Mouse (Mus musculus) hindbrain, postnatal 0 days (tissue): Measurements from ENCODE around the gene Slc35b1. TPM values are rescaled to one million over a fixed set of nuclear protein-coding genes. Genes with fewer than 3 reads are reported as not detected.

Experiments
- ATAC-seq: fragments of 200-750 bp; cut with Nextera tagmentation; 2 replicates; pipeline ENCODE4 v1.8.0; 2017; ENCODE audit warnings: mild to moderate bottlenecking, moderate TSS enrichment, moderate library complexity
- DNase-seq: peaks from one replicate; pipeline ENCODE4 v3.0.0-alpha.2; 2015; ENCODE audit warnings: low spot score
- H3K27ac ChIP-seq: fragments of 300-500 bp; sonication (generic); 2 replicates; pipeline ENCODE4 v1.5.1; 2014; ENCODE audit warnings: mild to moderate bottlenecking
- H3K27me3 ChIP-seq: fragments of 300-500 bp; sonication (generic); 2 replicates; pipeline ENCODE4 v1.6.1; 2014; ENCODE audit warnings: low read length, mixed read lengths; ENCODE audit not compliant: insufficient read depth
- H3K36me3 ChIP-seq: fragments of 300-500 bp; sonication (generic); 2 replicates; pipeline ENCODE4 v1.6.1; 2014; ENCODE audit warnings: low read length, mixed read lengths; ENCODE audit not compliant: insufficient read depth
- H3K4me1 ChIP-seq: fragments of 300-500 bp; sonication (generic); 2 replicates; pipeline ENCODE4 v1.6.1; 2014; ENCODE audit warnings: antibody characterized with exemption, low read length, mixed read lengths; ENCODE audit not compliant: insufficient read depth
- H3K4me2 ChIP-seq: fragments of 300-500 bp; sonication (generic); 2 replicates; pipeline ENCODE4 v1.6.1; 2014; ENCODE audit warnings: low read depth, mild to moderate bottlenecking, low read length, moderate library complexity, mixed read lengths
- H3K4me3 ChIP-seq: fragments of 300-500 bp; sonication (generic); 2 replicates; pipeline ENCODE4 v1.5.1; 2014; ENCODE audit warnings: low read length
- H3K9ac ChIP-seq: fragments of 300-500 bp; sonication (generic); replicated peaks from 2 replicates; pipeline ENCODE4 v1.6.1; 2014; ENCODE audit warnings: mild to moderate bottlenecking, low read length, moderate library complexity, mixed read lengths
- H3K9me3 ChIP-seq: fragments of 300-500 bp; sonication (generic); 2 replicates; pipeline ENCODE4 v1.6.1; 2016; ENCODE audit warnings: low read length, mixed read lengths
- CTCF ChIP-seq: IDR thresholded peaks from 2 replicates; pipeline ENCODE4 v1.5.1; 2016; ENCODE audit warnings: antibody characterized with exemption, control low read depth, low read depth
- WGBS: fragments of 180-500 bp; shearing (Covaris S2); extraction: QIAGEN DNeasy Blood & Tissue Kit; methylation state at CpG from one replicate; pipeline ENCODE4 v1.1.7; 2014; 5-methylcytosine and 5-hydroxymethylcytosine counted together
- polyA plus RNA-seq: library from polyadenylated mRNA; unstranded; fragments of >200 nt; fragmentation: Nextera tagmentation; extraction: Ambion mirVana; gene quantifications from 2 replicates; pipeline ENCODE4 v1.2.1, GENCODE M21; 2015
- total RNA-seq: library from RNA; depleted of rRNA; stranded (reverse); fragments of >200 nt; gene quantifications from 2 replicates; pipeline ENCODE4 v1.2.3, GENCODE M21; 2014; rRNA removed

The Slc35b1 gene
- total and polyA plus RNA-seq, 2 experiments from 2014 or later: 109 to 158 TPM

DNA sequence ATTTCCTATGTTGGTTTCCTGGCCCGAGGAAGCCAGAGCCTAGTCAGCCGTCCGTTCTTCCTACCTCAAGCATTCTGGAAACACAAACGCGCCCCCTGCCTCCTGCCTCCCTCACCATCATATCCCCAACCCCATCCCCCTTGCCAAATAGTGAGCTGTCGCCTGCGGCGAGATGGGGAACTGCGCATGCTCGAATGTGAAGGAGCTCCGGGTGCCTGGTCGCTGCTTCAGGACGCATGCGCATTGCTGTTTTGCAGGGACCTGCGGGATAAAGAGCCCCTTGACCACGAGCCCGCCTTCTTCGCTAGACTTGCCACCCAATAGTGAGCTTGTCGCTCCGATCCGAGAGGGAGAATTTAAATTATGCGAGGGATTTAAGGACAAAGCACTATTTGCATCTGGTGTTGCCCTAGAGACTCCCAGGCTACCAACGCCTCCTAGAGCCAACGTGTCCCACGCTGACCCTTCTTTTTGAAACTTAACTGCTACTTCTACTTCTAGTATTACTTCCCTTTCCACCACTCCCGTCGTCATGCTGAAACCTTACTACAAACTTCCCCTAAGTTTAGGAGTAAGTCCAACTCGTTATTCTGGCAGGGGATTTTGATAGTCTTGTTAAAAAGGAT lies 30.2 kb downstream of the Slc35b1 start:
- Histone ChIP-seq H3K36me3 (no peaks in the 10 kb centered on the region), H3K4me3 (peak overlapping the region; percentile 61), H3K27ac (peak overlapping the region; percentile 95), H3K4me2 (peak overlapping the region; percentile 72), H3K4me1 (peaks cover 7% of the 10 kb centered on the region), H3K9ac (peak overlapping the region; percentile 77), H3K27me3 (no peaks in the 10 kb centered on the region), H3K9me3 (no peaks in the 10 kb centered on the region)
- DNase-seq (peak; percentile 99), ATAC-seq (peak; percentile 91)
- WGBS: under 1% methylated on average over 28 of the region's 28 CpGs
- TF ChIP-seq CTCF: peak; percentile 77

DNA sequence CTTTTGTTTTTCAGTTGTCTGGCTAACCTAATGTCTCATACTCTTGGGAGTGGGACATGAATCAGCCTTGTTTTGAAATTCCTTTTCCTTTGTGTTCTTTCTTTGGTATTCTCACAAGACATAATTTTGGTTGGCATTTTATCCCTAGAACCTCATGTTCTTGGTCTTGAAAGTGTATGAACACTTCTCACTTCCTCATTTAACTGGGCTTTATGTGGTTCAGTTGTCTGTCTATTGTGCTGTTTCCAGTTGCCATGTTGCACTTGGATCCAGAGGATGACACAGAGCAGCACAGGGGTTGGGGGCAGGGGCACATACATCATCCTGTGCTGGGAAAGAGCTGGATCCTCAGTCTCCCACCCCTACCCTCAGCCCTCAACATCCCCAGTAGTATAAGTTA lies 31.4 kb downstream of the Slc35b1 start:
- DNase-seq: no peak
- peaks cover 7% of the 10 kb centered on the region for H3K4me1 ChIP-seq
- H3K4me2 ChIP-seq: peak overlapping the region; percentile 72
- no peak overlapping the region for H3K9ac ChIP-seq
- TF ChIP-seq CTCF: no peak
- no peaks in the 10 kb centered on the region for H3K27me3 ChIP-seq
- H3K9me3 ChIP-seq: no peaks in the 10 kb centered on the region
- H3K4me3 ChIP-seq: no peak overlapping the region
- no peaks in the 10 kb centered on the region for H3K36me3 ChIP-seq
- H3K27ac ChIP-seq: no peak overlapping the region
- ATAC-seq: no peak

DNA sequence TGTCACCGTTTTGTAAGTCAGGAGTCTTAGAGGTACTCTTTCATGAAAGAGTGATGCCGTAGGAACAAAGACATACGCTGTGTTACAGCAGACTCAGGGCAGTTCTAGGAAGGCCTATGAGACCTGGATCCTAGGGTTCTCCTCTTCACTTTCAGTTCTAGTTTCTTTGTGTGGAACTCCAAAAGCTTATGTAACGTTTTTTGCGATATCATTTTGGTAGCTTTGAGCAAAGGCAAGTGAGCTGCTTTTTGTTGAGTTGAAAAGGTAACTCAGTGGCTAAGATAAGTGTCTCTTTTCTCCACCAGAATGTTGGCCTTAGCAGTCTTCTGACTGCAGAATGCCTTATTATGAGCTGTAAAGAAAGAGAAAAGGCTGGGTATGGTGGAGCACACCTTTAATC lies 32.8 kb downstream of the Slc35b1 start:
- Histone ChIP-seq H3K36me3 (no peaks in the 10 kb centered on the region), H3K27ac (no peak overlapping the region), H3K4me2 (no peak overlapping the region), H3K27me3 (no peaks in the 10 kb centered on the region), H3K9ac (no peak overlapping the region), H3K9me3 (no peaks in the 10 kb centered on the region), H3K4me1 (peaks cover 7% of the 10 kb centered on the region), H3K4me3 (no peak overlapping the region)
- TF ChIP-seq CTCF: no peak
- ATAC-seq (no peak), DNase-seq (no peak)
- 84% methylated on average over 5 of the region's 5 CpGs for WGBS

DNA sequence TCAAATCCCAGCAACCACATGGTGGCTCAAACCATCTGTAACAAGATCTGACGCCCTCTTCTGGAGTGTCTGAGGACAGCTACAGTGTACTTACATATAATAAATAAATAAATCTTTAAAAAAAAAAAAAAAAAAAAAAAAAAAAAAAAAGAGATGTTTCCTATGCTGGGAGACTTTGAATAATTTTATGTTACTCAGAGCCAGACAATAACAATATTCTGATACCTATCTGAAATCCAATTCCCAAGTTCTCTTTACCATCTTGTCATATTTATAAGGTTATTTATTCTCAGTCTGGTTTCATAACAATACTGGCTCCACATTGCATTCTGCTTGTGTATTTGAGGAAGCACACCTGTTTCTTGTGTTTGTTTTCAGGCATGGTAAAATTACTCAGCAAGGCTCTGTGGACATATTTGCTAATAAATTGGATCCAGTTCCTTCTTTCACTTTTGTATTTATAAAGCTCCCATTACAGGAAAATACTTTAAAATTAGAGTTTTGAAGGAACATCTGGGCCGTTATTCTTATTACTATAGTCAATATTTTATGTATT lies 36.5 kb downstream of the Slc35b1 start:
- Histone ChIP-seq H3K4me2 (no peak overlapping the region), H3K27ac (no peak overlapping the region), H3K9ac (no peak overlapping the region), H3K9me3 (no peaks in the 10 kb centered on the region), H3K36me3 (no peaks in the 10 kb centered on the region), H3K4me1 (peaks cover 2% of the 10 kb centered on the region), H3K27me3 (no peaks in the 10 kb centered on the region), H3K4me3 (no peak overlapping the region)
- WGBS: 81% methylated on average over 2 of the region's 2 CpGs
- no peak for DNase-seq
- TF ChIP-seq CTCF: no peak
- no peak for ATAC-seq

DNA sequence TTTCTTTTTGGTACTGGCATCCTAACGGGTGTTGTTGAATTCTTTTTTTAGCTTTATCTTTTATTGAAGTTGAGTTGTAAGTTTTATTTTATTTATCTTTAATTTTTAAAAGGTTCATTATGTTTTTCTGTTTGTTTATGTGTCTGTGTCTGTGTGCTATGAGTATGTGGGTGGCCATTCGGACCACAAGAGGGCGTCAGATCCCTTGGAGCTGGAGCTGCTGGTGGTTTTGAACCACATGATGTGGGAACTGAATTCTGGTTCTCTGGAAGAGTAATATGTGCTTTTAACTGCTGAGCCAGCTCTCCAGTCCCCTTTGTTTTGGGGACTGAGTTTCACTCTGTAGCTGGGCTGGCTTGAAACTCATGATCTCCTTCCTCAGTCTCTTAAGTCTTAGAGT lies 39.0 kb downstream of the Slc35b1 start:
- ATAC-seq (no peak), DNase-seq (no peak)
- Histone ChIP-seq H3K4me3 (no peak overlapping the region), H3K4me2 (no peak overlapping the region), H3K36me3 (no peaks in the 10 kb centered on the region), H3K9ac (no peak overlapping the region), H3K27ac (no peak overlapping the region), H3K4me1 (no peaks in the 10 kb centered on the region), H3K27me3 (no peaks in the 10 kb centered on the region), H3K9me3 (no peaks in the 10 kb centered on the region)
- WGBS: 83% methylated on average over 3 of the region's 3 CpGs
- TF ChIP-seq CTCF: peak; percentile 38

DNA sequence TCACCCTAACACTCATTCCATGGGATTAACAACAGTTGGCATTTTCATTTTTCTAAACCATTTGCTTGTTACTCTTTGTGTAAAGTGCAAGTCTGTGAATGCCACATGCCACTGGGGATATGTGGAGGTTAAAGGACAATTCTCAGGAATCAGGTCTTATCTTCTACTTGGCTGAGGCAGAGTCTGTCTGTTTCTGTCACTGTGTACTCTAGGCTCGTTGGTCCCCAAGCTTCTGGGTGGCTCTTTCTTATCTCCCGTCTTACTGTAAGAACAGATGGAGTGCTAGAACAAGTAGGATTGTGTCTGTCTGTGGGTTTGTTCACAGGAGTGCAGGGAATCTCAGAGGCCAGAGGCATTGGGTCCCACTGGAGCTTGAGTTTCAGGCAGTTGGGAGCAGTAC lies 46.9 kb downstream of the Slc35b1 start:
- 83% methylated on average over 2 of the region's 2 CpGs for WGBS

DNA sequence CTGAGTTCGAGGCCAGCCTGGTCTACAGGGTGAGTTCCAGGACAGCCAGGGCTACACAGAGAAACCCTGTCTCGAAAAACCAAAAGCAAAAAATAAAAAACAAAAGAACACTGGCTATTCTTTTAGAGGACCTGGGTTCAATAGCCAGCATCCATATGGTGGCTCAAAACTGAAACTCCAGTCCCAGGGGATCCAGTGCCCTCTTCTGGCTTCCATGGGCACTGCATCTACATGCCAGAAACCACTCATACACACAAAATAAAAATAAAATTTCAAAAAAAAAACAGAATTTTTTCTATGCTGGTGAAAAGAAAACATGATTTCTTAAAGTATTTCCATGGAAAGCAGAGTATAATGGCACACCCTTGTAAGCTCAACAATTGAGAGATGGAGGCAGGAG lies 47.7 kb downstream of the Slc35b1 start:
- peak; percentile 53 for TF ChIP-seq CTCF
- WGBS: 95% methylated on average over 2 of the region's 2 CpGs
- Histone ChIP-seq H3K36me3 (no peaks in the 10 kb centered on the region), H3K9ac (no peak overlapping the region), H3K4me1 (no peaks in the 10 kb centered on the region), H3K9me3 (no peaks in the 10 kb centered on the region), H3K27me3 (no peaks in the 10 kb centered on the region), H3K4me3 (no peak overlapping the region), H3K27ac (no peak overlapping the region), H3K4me2 (no peak overlapping the region)
- peak; percentile 25 for DNase-seq
- ATAC-seq: no peak

More for the DNA sequence above, 46.9 kb downstream of the Slc35b1 start:
- TF ChIP-seq CTCF: no peak
- Histone ChIP-seq H3K4me3 (no peak overlapping the region), H3K4me2 (no peak overlapping the region), H3K36me3 (no peaks in the 10 kb centered on the region), H3K27me3 (no peaks in the 10 kb centered on the region), H3K27ac (no peak overlapping the region), H3K4me1 (no peaks in the 10 kb centered on the region), H3K9ac (no peak overlapping the region), H3K9me3 (no peaks in the 10 kb centered on the region)
- DNase-seq (no peak), ATAC-seq (no peak)

Other genes starting within 250 kb of the Slc35b1 start
- 0.52 and 0.68 TPM in 2 replicates for gene Dlx4, start 238.4 kb upstream of the Slc35b1 start, total RNA-seq
- gene Dlx4, start 238.4 kb upstream of the Slc35b1 start, polyA plus RNA-seq: 0.29 and 0.43 TPM in 2 replicates
- gene Tac4, start 123.2 kb upstream of the Slc35b1 start, total RNA-seq: not detected in 2 replicates
- gene Tac4, start 123.2 kb upstream of the Slc35b1 start, polyA plus RNA-seq: not detected in 2 replicates
- gene Kat7, start 74.4 kb upstream of the Slc35b1 start, total RNA-seq: 64.4 and 69.0 TPM in 2 replicates
- gene Kat7, start 74.4 kb upstream of the Slc35b1 start, polyA plus RNA-seq: 59.0 and 66.6 TPM in 2 replicates
- gene Fam117a, start 47.7 kb upstream of the Slc35b1 start, total RNA-seq: 5.6 and 10.7 TPM in 2 replicates
- gene Fam117a, start 47.7 kb upstream of the Slc35b1 start, polyA plus RNA-seq: 1.9 and 2.8 TPM in 2 replicates
- gene Spop, start 29.4 kb downstream of the Slc35b1 start, total RNA-seq: 49.8 and 51.1 TPM in 2 replicates
- gene Spop, start 29.4 kb downstream of the Slc35b1 start, polyA plus RNA-seq: 210 and 212 TPM in 2 replicates
- 21.4 and 23.6 TPM in 2 replicates for gene Nxph3, start 129.9 kb downstream of the Slc35b1 start, total RNA-seq
- 3.7 and 4.1 TPM in 2 replicates for gene Nxph3, start 129.9 kb downstream of the Slc35b1 start, polyA plus RNA-seq
- 53.2 and 66.9 TPM in 2 replicates for gene Ngfr, start 203.0 kb downstream of the Slc35b1 start, total RNA-seq
- gene Ngfr, start 203.0 kb downstream of the Slc35b1 start, polyA plus RNA-seq: 25.4 and 31.0 TPM in 2 replicates